Mouse (Mus musculus): ENCODE data around the gene Olfr459. TPM values are rescaled to one million over a fixed set of nuclear protein-coding genes. Genes with fewer than 3 reads are reported as not detected.

Gene Olfr459
- total and polyA plus RNA-seq, 3 experiments: not detected

GRCm38 (mm10) chr6:41764306-41764705 lies 10.7 kb downstream of the Olfr459 start:
- DNase-seq (ENCODE audit: extremely low read depth): no peak
- Histone ChIP-seq H3K79me2 (replicated peaks; ENCODE audit: control insufficient read depth, extremely low read depth, insufficient read depth, poor library complexity, severe bottlenecking) (no peaks in the 10 kb centered on the region), H3K9me3 (replicated peaks; ENCODE audit: low read length) (no peaks in the 10 kb centered on the region), H3K27ac (ENCODE audit: insufficient read depth, low read depth) (no peak overlapping the region), H3K4me3 (replicated peaks in 1 of 3; ENCODE audit: low read depth in 2 of 3, low read length in 2 of 3, poor library complexity in 1 of 3) (no peak overlapping the region), H3K4me2 (ENCODE audit: insufficient read depth, low read depth, poor library complexity, severe bottlenecking) (no peak overlapping the region), H3K36me3 (replicated peaks in 1 of 2; ENCODE audit: control insufficient read depth in 1 of 2, insufficient read depth in 1 of 2, low read length in 1 of 2) (no peaks in the 10 kb centered on the region), H3K9ac (ENCODE audit: insufficient read depth, low read depth) (no peak overlapping the region), H3K27me3 (replicated peaks) (no peaks in the 10 kb centered on the region), H3K4me1 (ENCODE audit: control insufficient read depth in 1 of 2, insufficient read depth in 2 of 2) (no peaks in the 10 kb centered on the region)
- TF ChIP-seq E2F4 (IDR thresholded peaks at IDR 0.05; ENCODE audit: insufficient replicate concordance, low read depth, low read length) (no peak), POLR2AphosphoS2 (IDR thresholded peaks at IDR 0.05; ENCODE audit: low read depth, low read length) (no peak), RCOR1 (conservative IDR thresholded peaks at IDR 0.05; ENCODE audit: low read depth, low read length) (no peak), TBP (conservative IDR thresholded peaks at IDR 0.05; ENCODE audit: low read depth, low read length) (no peak), GABPA (IDR thresholded peaks at IDR 0.05; ENCODE audit: insufficient replicate concordance, low read depth, low read length) (no peak), PAX5 (IDR thresholded peaks at IDR 0.05; ENCODE audit: low read length) (no peak), ELF1 (IDR thresholded peaks at IDR 0.05; ENCODE audit: low read depth, low read length) (no peak), UBTF (IDR thresholded peaks at IDR 0.05; ENCODE audit: low read depth, low read length) (no peak), JUN (IDR thresholded peaks at IDR 0.05; ENCODE audit: insufficient read depth, low read depth, low read length) (no peak), POLR2A (IDR thresholded peaks at IDR 0.05; ENCODE audit: low read depth, low read length) (no peak)
- dilution Hi-C loops (cut with MboI; ENCODE audit: extremely low pct_ligation_motif_present, extremely low pct_unique_long_range_greater_than_20kb, low sequenced_read_pairs): no loop called here
- in situ Hi-C loops (cut with MboI; ENCODE audit: low pct_ligation_motif_present, low pct_unique_long_range_greater_than_20kb, low sequenced_read_pairs): loop anchor here (25.0 kb wide), 1 partner anchor 423 kb away; no protein-coding TSS in a partner anchor

GRCm38 (mm10) chr6:41762370-41762757 lies 12.6 kb downstream of the Olfr459 start:
- DNase-seq (ENCODE audit: extremely low read depth): no peak
- Histone ChIP-seq H3K27me3 (replicated peaks) (no peaks in the 10 kb centered on the region), H3K4me2 (ENCODE audit: insufficient read depth, low read depth, poor library complexity, severe bottlenecking) (no peak overlapping the region), H3K9me3 (replicated peaks; ENCODE audit: low read length) (no peaks in the 10 kb centered on the region), H3K36me3 (replicated peaks in 1 of 2; ENCODE audit: control insufficient read depth in 1 of 2, insufficient read depth in 1 of 2, low read length in 1 of 2) (no peaks in the 10 kb centered on the region), H3K79me2 (replicated peaks; ENCODE audit: control insufficient read depth, extremely low read depth, insufficient read depth, poor library complexity, severe bottlenecking) (no peaks in the 10 kb centered on the region), H3K27ac (ENCODE audit: insufficient read depth, low read depth) (no peak overlapping the region), H3K4me1 (ENCODE audit: control insufficient read depth in 1 of 2, insufficient read depth in 2 of 2) (peaks cover 0 to 7% of the 10 kb centered on the region in 2 experiments; a peak in 1 of 4 replicates), H3K9ac (ENCODE audit: insufficient read depth, low read depth) (no peak overlapping the region), H3K4me3 (replicated peaks in 1 of 3; ENCODE audit: low read depth in 2 of 3, low read length in 2 of 3, poor library complexity in 1 of 3) (no peak overlapping the region)
- in situ Hi-C loops (cut with MboI; ENCODE audit: low pct_ligation_motif_present, low pct_unique_long_range_greater_than_20kb, low sequenced_read_pairs) (loop anchor here (25.0 kb wide), 1 partner anchor 425 kb away; no protein-coding TSS in a partner anchor), dilution Hi-C loops (cut with MboI; ENCODE audit: extremely low pct_ligation_motif_present, extremely low pct_unique_long_range_greater_than_20kb, low sequenced_read_pairs) (no loop called here)
- no peak for TF ChIP-seq ZMIZ1 (IDR thresholded peaks at IDR 0.05; ENCODE audit: low read depth, low read length)
- TF ChIP-seq UBTF (IDR thresholded peaks at IDR 0.05; ENCODE audit: low read depth, low read length): no peak
- TF ChIP-seq USF1 (IDR thresholded peaks at IDR 0.05; ENCODE audit: low read depth, low read length): no peak
- no peak for TF ChIP-seq HCFC1 (IDR thresholded peaks at IDR 0.05; ENCODE audit: low read depth, low read length)
- TF ChIP-seq RAD21 (IDR thresholded peaks at IDR 0.05; ENCODE audit: low read depth, low read length): no peak
- TF ChIP-seq BHLHE40 (IDR thresholded peaks at IDR 0.05; ENCODE audit: low read depth, low read length): no peak

Measured in CH12.LX (cell line).